ENCODE assay signal across 8 mouse cellular contexts in genomic region chr4:126967241-126967863, GRCm38 (mm10). TPM values are rescaled to one million over a fixed set of nuclear protein-coding genes. Genes with fewer than 3 reads are reported as not detected.
DNase-seq lines count a peak whose midpoint lies in the region; ATAC-seq and TF ChIP-seq lines count a peak whose summit lies in the region.

No protein-coding gene starts in this region.

- DNase-seq in right cerebral cortex, postnatal 10 days (ENCODE audit: low spot score in 2 of 2), result peak; percentile 33 to 44
- no peak for DNase-seq in right cerebral cortex, adult 18-20 months
- DNase-seq in cerebellum, adult 8-10 months, result peak; percentile 26
- DNase-seq in forebrain, postnatal 0 days, result peak; percentile 8
- DNase-seq in induced T-regulatory cell, adult 2 months (ENCODE audit: low read depth), result peak; percentile 43
- DNase-seq in thymus, postnatal 25 days, result peak; percentile 28

- H3K4me3 ChIP-seq in forebrain, postnatal 0 days (ENCODE audit: low read depth, low read length), result peak overlapping the region; percentile 98
- H3K4me3 ChIP-seq in liver, embryonic 12.5 days, result peak overlapping the region; percentile 98

- H3K4me2 ChIP-seq in forebrain, postnatal 0 days (ENCODE audit: low read depth), result peak overlapping the region; percentile 79
- peak overlapping the region; percentile 90 for H3K4me2 ChIP-seq in liver, embryonic 12.5 days

- ATAC-seq in forebrain, postnatal 0 days, result peak; percentile 3
- peak; percentile 24; the same call in 1 of the 2 replicates for ATAC-seq in liver, embryonic 12.5 days
- ATAC-seq in monocyte, adult 5-6 weeks (replicated peaks; ENCODE audit: insufficient number of reproducible peaks, low FRiP score, low TSS enrichment, poor library complexity, severe bottlenecking), result 0 out of 2 replicates have a peak, but pooled peaks have one; percentile 38

- no peak for TF ChIP-seq CTCF in forebrain, postnatal 0 days (IDR thresholded peaks at IDR 0.05; ENCODE audit: low read depth)

- peak overlapping the region; percentile 98 for H3K27ac ChIP-seq in forebrain, postnatal 0 days (ENCODE audit: low read depth, low read length)
- H3K27ac ChIP-seq in liver, embryonic 12.5 days, result peak overlapping the region; percentile 91

- H3K27me3 ChIP-seq in forebrain, postnatal 0 days (ENCODE audit: insufficient read depth, low read length), result no peaks in the 10 kb centered on the region
- 0 out of 2 replicates have a peak, but pooled peaks cover 2% of the 10 kb centered on the region for H3K27me3 ChIP-seq in liver, embryonic 12.5 days (replicated peaks)

- 2% methylated on average over 33 of the region's 53 CpGs for WGBS in forebrain, postnatal 0 days
- under 1% methylated on average over 24 of the region's 53 CpGs for WGBS in liver, embryonic 12.5 days (ENCODE audit: insufficient replicate concordance)

- peaks cover 6% of the 10 kb centered on the region; the same call in 1 of the 2 replicates for H3K4me1 ChIP-seq in forebrain, postnatal 0 days (ENCODE audit: insufficient read depth)
- peaks cover 17% of the 10 kb centered on the region for H3K4me1 ChIP-seq in liver, embryonic 12.5 days

- no peaks in the 10 kb centered on the region for H3K36me3 ChIP-seq in forebrain, postnatal 0 days (ENCODE audit: insufficient read depth)
- no peaks in the 10 kb centered on the region for H3K36me3 ChIP-seq in liver, embryonic 12.5 days

- H3K9ac ChIP-seq in forebrain, postnatal 0 days, result peak overlapping the region; percentile 95
- H3K9ac ChIP-seq in liver, embryonic 12.5 days, result peak overlapping the region; percentile 98

- H3K9me3 ChIP-seq in forebrain, postnatal 0 days (ENCODE audit: low read length), result no peaks in the 10 kb centered on the region
- no peaks in the 10 kb centered on the region for H3K9me3 ChIP-seq in liver, embryonic 12.5 days (replicated peaks)

RNA-seq across cellular contexts. Expression of gene Zmym4, which starts 0.6 kb away (rescaled TPM):
- total RNA-seq in forebrain, postnatal 0 days (2014; rRNA removed), result 61.7 and 68.7 TPM in 2 replicates
- 11.7 and 17.3 TPM in 2 replicates for polyA plus RNA-seq in forebrain, postnatal 0 days (2015; fragmentation: Nextera tagmentation; extraction: Ambion mirVana)
- 8.1 and 8.8 TPM in 2 replicates for polyA plus RNA-seq in liver, embryonic 12.5 days (2016; fragmentation: Nextera tagmentation; extraction: Ambion mirVana)
- total RNA-seq in monocyte, adult 5-6 weeks (2017), result 15.8 to 61.9 TPM (median 46.3 TPM) in 3 replicates

RNA-seq across cellular contexts. Expression of gene Sfpq, which starts 53.8 kb away (rescaled TPM):
- 249 and 284 TPM in 2 replicates for total RNA-seq in forebrain, postnatal 0 days (2014; rRNA removed)
- 57.9 and 71.1 TPM in 2 replicates for polyA plus RNA-seq in forebrain, postnatal 0 days (2015; fragmentation: Nextera tagmentation; extraction: Ambion mirVana)
- polyA plus RNA-seq in liver, embryonic 12.5 days (2016; fragmentation: Nextera tagmentation; extraction: Ambion mirVana), result 87.6 and 87.8 TPM in 2 replicates
- 642 to 909 TPM (median 707 TPM) in 3 replicates for total RNA-seq in monocyte, adult 5-6 weeks (2017)
